Mouse (Mus musculus) cerebellum, adult 11-12 months (tissue): ENCODE results near the gene Mctp1.

ENCODE experiments used
- DNase-seq: peaks from one replicate; pipeline ENCODE4 v3.0.0; 2022

The Mctp1 gene

GRCm38 (mm10) chr13:76838031-76838430 is 453.7 kb downstream of the Mctp1 start:
- no peak for DNase-seq

- no peak for DNase-seq
Measured at GRCm38 (mm10) chr13:76840712-76841111, 456.4 kb downstream of the Mctp1 start.

GRCm38 (mm10) chr13:76844629-76845255 is 460.4 kb downstream of the Mctp1 start:
- DNase-seq, result peak; percentile 33

GRCm38 (mm10) chr13:76850412-76851054 is 466.2 kb downstream of the Mctp1 start:
- no peak for DNase-seq

- DNase-seq, result no peak
Measured at GRCm38 (mm10) chr13:76854306-76854705, 470.0 kb downstream of the Mctp1 start.

- DNase-seq, result no peak
Measured at GRCm38 (mm10) chr13:76855021-76855420, 470.7 kb downstream of the Mctp1 start.

GRCm38 (mm10) chr13:76857024-76857423 is 472.7 kb downstream of the Mctp1 start:
- DNase-seq, result no peak

GRCm38 (mm10) chr13:76858078-76858482 is 473.7 kb downstream of the Mctp1 start:
- no peak for DNase-seq

- no peak for DNase-seq
Measured at GRCm38 (mm10) chr13:76870291-76870690, 486.0 kb downstream of the Mctp1 start.

- DNase-seq, result no peak
Measured at GRCm38 (mm10) chr13:76877887-76878763, 493.8 kb downstream of the Mctp1 start.

- no peak for DNase-seq
Measured at GRCm38 (mm10) chr13:76879008-76879407, 494.7 kb downstream of the Mctp1 start.

- DNase-seq, result no peak
Measured at GRCm38 (mm10) chr13:76884517-76885092, 500.3 kb downstream of the Mctp1 start.

GRCm38 (mm10) chr13:76892987-76893386 is 508.7 kb downstream of the Mctp1 start:
- DNase-seq, result no peak

- no peak for DNase-seq
Measured at GRCm38 (mm10) chr13:76895770-76896456, 511.6 kb downstream of the Mctp1 start.

GRCm38 (mm10) chr13:76896457-76896790 is 512.1 kb downstream of the Mctp1 start:
- DNase-seq, result no peak

- DNase-seq, result no peak
Measured at GRCm38 (mm10) chr13:76918321-76918720, 534.0 kb downstream of the Mctp1 start.

GRCm38 (mm10) chr13:76926851-76927250 is 542.5 kb downstream of the Mctp1 start:
- DNase-seq, result no peak

GRCm38 (mm10) chr13:76927875-76928440 is 543.6 kb downstream of the Mctp1 start:
- no peak for DNase-seq

- no peak for DNase-seq
Measured at GRCm38 (mm10) chr13:76929152-76929551, 544.8 kb downstream of the Mctp1 start.

GRCm38 (mm10) chr13:76932933-76933332 is 548.6 kb downstream of the Mctp1 start:
- DNase-seq, result no peak

- DNase-seq, result no peak
Measured at GRCm38 (mm10) chr13:76949234-76949633, 564.9 kb downstream of the Mctp1 start.

- no peak for DNase-seq
Measured at GRCm38 (mm10) chr13:76967588-76967987, 583.3 kb downstream of the Mctp1 start.

- DNase-seq, result no peak
Measured at GRCm38 (mm10) chr13:76969386-76969785, 585.1 kb downstream of the Mctp1 start.
